Mouse (Mus musculus): ENCODE data around the gene Tgif2.
"Not testable (repeated sequence)": the region's sequence is repeated elsewhere in the genome, so short reads cannot be mapped to it uniquely, and the experiment has no call there.

Gene Tgif2

DNA sequence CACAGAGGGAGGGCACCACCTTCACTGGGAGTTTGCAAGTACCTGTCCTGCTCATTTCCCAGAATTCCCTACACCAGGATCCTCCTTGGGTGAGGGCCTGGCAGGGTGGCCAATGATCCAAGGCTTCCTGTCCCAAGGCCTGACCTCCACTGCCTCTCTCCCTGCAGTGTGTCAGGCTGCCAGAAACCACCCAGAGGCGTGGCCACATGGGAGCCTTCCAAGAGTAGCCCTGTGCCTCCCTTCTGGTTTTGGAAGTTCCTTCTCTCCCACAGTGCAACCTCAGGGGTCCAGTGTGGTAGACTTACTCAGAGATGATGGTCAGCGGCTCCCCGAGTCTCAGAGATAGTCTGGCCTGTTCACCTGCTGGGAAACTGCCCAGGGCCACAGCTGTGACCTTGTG, 39.7 kb downstream of the Tgif2 start:
- no peak for DNase-seq

DNA sequence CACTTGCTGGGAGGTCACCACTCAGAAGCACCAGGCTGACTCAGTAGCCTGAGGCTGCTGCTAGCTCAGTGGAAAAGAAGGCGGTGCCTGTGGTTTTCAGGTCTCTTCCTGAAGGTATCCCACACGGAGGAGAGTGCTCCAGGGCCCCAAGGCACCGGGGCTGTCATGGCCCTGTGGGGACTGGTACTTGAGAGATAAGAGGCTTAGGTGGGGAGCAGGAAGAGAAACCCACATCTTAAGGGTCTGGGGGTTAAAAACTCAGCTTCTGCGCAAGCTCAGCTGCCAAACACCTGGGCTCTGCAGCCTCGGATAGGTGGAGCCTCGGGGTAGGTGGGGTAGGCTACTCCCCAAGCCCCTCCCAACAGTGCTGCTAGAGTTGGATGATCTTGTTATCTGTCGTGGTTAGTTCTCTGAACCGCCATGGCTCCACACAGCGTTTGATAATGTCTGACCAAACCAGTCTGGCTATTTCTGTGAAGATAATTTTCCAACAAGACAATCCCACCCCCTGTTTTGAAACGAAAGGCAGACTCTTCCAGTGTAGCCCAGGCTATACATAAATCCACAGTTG, 42.7 kb downstream of the Tgif2 start:
- DNase-seq: no peak

DNA sequence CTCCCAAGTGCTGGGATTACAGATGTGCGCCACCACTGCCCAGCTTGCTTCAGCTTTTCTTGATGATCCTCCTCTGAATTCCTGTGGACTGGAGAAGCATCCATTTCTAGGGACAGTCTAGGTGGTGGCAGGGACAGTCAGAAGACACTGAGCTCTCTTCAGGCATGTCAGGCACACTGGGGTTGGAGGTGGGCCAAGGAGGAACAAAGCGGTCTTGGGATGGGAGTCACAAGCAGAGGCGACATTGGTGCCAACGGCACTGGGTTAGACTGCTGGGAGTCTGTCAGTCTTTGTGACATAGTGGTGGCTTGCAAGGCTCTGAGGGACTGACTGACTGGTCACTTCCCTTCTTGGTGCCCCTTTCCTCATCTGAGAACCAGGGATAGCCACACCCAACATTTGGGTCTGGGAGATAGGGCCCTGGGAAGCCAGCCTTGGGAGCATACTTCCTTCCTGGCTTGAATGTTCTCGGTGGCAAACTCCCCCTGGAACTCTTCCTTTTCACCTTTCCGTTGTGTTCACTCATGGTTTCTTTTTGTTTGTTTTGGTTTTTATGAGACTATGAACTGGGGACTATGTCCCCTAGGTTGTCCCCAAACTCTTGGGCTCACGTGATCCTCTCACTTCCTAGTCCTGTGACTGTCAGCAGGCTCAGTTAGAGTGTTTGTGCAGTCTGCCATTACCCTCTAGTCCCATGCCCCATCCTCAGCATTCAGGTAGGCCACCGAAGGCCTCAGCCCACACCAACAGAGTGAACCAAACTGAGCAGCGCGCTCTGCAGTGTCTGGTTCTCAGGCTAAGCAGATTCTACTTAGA, 44.8 kb downstream of the Tgif2 start:
- peak in 1 of 2 experiments; percentile 26 for DNase-seq

DNA sequence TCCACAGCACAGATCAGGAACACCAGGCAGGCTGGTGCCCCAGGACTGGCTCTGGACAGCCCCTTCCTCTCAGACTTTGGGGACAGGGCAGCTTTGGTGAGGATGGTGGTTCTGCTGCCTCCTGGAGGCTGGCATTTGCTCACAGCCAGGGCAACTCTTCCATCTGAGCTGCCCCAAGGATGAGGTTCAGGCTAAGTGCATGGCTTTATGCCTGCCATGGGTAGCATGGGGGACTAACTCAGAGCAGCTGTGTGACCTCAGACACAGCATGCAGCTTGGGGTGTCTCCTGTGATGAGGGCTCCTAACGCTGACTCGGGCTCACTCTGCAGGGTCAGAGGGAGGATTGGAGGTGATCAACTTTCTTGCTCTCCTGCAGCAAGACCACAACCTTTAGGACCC, 45.9 kb downstream of the Tgif2 start:
- not testable (repeated sequence) for DNase-seq

DNA sequence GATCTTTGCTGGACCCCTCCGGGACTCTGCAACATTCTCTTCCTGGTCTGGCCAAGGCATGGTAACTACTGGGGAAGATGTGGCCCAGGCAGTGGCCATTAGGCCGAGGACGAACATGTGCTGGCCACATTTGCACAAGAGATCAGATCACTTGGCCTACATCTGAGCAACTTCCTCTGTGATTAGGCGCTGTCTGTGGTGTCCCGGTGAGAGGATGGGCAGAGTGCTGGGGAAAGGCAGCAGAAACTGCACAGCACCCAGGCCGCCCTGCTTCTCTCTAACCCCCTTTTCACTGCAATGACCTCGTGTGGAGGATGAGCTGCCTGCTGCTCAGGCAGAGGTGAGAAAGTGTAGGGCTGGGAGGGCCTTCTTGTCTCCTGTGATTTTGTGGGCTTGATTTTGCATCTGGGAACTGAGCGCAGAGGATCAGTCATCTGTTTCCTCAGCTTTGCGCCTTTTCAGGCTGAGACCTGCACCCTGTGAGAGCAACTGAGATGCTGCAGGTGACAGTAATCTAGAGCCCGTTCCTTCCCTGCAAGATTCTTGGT, 46.4 kb downstream of the Tgif2 start:
- DNase-seq: no peak

- DNase-seq: no peak
These were observed 47.2 kb downstream of the Tgif2 start, which contains the start of gene Sla2 for GRCm38 (mm10) chr2:156887017-156887416. Gene Sla2 (minus strand): TSS chr2:156887192.

GRCm38 (mm10) chr2:156888490-156888889, 48.7 kb downstream of the Tgif2 start:
- DNase-seq: no peak

GRCm38 (mm10) chr2:156892240-156892639, 52.4 kb downstream of the Tgif2 start:
- no peak for DNase-seq

GRCm38 (mm10) chr2:156892821-156893220, 53.0 kb downstream of the Tgif2 start:
- DNase-seq: no peak

- peak; percentile 18 to 60 for DNase-seq
These were observed 54.9 kb downstream of the Tgif2 start for GRCm38 (mm10) chr2:156894496-156895265.

DNA sequence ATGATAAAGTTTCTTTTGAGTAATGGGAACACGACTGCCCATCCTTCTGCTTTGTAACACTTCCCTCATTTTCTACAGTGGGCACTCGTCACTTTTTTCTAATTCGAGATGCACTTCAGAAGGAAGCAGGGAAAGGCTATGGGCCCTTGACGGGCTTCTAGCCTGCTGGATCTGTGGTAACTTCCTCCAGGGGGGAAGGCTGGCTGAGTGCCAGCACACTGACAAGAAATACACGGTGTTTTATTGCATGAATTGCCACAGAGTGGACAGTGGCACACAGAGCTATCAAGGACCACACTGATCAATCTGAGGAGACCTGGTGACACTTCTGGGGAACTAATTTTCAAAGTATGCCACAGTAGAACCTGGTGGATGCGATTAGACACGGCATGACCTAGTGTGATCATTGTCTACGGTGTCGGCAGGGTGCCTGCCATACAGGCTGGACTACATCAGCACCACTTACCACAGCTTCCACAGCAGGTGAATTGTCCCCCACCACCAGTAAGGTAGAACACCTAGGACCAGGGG, 56.6 kb downstream of the Tgif2 start:
- DNase-seq: no peak

DNA sequence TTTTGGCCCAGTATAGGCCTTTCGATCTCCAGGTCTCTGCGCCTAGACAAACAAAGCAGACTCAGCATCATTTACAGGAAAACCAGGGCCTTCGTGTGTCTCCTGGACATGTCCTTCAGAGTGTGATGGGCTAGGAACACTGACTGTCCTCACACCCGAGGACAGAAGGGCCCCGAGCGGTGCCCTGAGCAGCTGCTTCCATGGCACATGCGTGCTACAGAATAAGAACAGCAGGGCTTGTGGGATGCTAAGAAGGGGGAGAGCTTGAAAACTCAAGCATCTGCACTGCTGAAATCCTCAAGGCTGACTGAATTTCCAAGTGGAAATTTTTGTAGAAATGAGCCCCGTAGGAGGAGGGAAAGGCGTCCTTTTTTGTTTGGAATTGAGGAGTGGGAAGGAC, 57.2 kb downstream of the Tgif2 start:
- no peak for DNase-seq

DNA sequence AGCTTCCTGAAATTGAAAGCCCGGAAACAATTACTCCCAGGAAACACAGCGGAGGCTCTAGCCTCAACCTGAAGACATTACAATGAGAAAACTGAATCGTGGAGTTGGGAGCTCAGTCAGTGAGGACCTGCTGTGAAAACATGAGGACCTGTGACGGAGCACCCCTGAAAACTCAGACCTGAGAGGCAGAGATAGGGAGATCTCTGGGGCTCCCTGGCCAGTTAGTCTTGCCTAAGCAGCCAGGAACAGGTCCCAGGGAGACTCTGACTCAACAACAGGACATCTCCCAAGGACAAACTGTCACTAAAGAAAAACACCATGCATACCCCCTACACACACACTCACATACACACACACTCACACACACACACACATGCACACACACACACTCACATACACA, 58.6 kb downstream of the Tgif2 start:
- no peak for DNase-seq

DNA sequence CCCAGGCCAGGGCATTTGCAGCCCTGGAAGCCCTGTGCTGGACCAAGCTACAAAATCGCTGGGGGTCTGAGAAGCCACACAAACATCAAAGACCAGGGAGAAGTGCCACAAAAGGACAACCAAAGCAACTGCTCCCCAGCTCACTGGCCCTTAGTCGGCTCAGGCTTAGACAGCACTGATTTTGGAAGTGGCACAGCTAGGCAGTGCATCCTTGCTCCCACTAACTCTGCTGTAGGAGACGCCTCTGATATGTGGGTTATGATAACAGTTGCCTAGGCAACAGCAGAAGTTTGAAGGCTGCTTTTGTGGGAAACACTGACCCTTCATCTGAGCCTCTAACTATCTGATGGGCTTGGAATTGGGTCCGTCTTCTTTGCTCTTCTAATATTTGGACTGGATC, 59.4 kb downstream of the Tgif2 start:
- no peak for DNase-seq

- DNase-seq: no peak
These were observed 61.5 kb downstream of the Tgif2 start for GRCm38 (mm10) chr2:156901344-156901743.

GRCm38 (mm10) chr2:156901883-156902282, 62.1 kb downstream of the Tgif2 start:
- no peak for DNase-seq

GRCm38 (mm10) chr2:156902411-156902810, 62.6 kb downstream of the Tgif2 start:
- not testable (repeated sequence) for DNase-seq

DNA sequence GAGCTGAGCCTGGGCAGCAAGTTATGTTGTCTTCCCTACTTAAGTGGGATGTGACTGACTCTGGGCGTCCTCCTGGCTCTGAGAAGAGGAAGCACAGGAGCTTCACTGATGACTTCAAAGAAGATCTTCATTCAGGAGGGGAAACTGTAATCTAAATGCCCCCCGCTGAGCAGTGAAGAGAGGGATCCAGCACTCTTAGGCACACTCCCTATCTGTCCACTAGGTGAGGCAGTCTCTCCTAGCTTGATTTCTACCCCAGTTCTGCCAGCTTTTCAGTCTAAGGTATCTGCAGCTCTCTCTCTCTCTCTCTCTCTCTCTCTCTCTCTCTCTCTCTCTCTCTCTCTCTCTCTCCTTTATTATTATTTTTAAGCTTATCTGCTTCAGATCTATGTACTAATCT, 63.6 kb downstream of the Tgif2 start:
- no peak for DNase-seq

Data from kidney, postnatal 36 days (tissue).